Mouse (Mus musculus) layer of hippocampus, adult 2 months (tissue): ENCODE measurements around the gene Zwint. TPM values are rescaled to one million over a fixed set of nuclear protein-coding genes. Genes with fewer than 3 reads are reported as not detected.

ENCODE experiments used
- DNase-seq, 2 experiments: peaks; one replicate each; pipeline ENCODE4 v3.0.0; 2022; ENCODE audit warnings: low spot score in 2 of 2
- H3K27ac ChIP-seq: fragments of 200-600 bp; 2 replicates; pipeline ENCODE4 v1.8.1; 2022
- H3K4me3 ChIP-seq: fragments of 200-600 bp; 2 replicates; pipeline ENCODE4 v1.8.1; 2022; ENCODE audit warnings: mild to moderate bottlenecking
- CTCF ChIP-seq: fragments of 200-600 bp; conservative IDR thresholded peaks from 2 replicates; pipeline ENCODE4 v1.8.1; 2022; ENCODE audit warnings: antibody characterized with exemption, mild to moderate bottlenecking, moderate library complexity
- long read RNA-seq, 2 experiments: library from polyadenylated mRNA; stranded (forward); transcript quantifications; one replicate each; pipeline ENCODE4 v2.0.0; 2021; ENCODE audit warnings: borderline mapping rate in 2 of 2
- total RNA-seq, 2 experiments: library from RNA; stranded (reverse); gene quantifications; 2 replicates each; pipeline ENCODE4 v1.2.3; 2021

The Zwint gene
- 100 to 1,000 TPM; 686 to 738 TPM for total RNA-seq
- long read RNA-seq, experiment 1, transcript Zwint-201 (8 exons, 1,834 nt), result major isoform, 745 of 802 reads
- long read RNA-seq, experiment 1, partial matches to known transcripts, result 31 of 802 reads
- long read RNA-seq, experiment 1, other reads (novel, unspliced or antisense), result 26 of 802 reads
- long read RNA-seq, experiment 2, transcript Zwint-201 (8 exons, 1,834 nt), result major isoform, 1,051 of 1,125 reads
- long read RNA-seq, experiment 2, partial matches to known transcripts, result 18 of 1,125 reads
- long read RNA-seq, experiment 2, other reads (novel, unspliced or antisense), result 55 of 1,125 reads

GRCm38 (mm10) chr10:72654270-72655016, at the start of gene Zwint:
TSS of gene Zwint (plus strand) at chr10:72654845.
- TF ChIP-seq CTCF, result no peak
- H3K4me3 ChIP-seq, result peak within 1 kb of the TSS; percentile 79
- H3K27ac ChIP-seq, result peak within 1 kb of the TSS; percentile 95
- DNase-seq, result peak; percentile 98

DNA sequence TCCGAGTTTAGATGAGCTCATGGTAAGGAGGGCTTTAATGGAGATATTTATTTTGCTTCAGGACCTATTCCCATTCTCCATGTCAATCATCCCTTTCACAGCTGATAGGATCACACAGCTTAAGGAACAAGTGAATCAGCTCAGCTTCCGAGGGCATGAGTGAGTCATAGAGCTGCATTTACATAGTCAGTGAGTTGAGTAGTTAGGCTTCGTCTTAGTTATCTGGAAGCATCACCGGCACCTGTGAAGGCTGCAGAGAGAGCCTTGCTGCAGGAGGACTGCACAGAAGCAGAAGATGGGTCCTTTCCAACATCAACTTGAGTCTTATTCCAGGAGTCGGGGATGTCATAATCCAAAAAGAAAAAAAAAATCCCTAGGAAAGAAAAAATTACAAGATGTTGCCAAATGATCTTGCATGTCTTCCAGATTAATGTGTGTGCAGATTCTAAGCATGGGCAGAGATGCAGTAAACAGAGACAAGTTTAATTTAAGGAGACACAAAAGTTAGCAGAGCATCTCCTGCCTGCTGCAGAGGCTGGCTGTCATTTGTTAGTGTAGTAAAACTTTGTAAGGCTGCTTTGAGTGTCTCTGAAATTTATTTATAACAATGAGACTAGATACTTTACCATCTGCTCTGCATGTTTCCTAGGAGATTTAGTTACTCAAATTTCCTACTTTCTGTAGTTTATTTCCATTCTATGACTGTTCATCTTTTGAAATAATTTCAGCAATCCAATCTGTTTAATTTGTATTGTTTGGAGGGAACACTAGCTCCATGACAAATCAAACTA, 41.3 kb upstream of the Zwint start:
- peak in 1 of 2 experiments; percentile 44 for DNase-seq
- Histone ChIP-seq H3K4me3 (no peak overlapping the region), H3K27ac (peak overlapping the region; percentile 36; the same call in 1 of the 2 replicates)
- no peak for TF ChIP-seq CTCF

- TF ChIP-seq CTCF, result no peak
- no peak overlapping the region for H3K4me3 ChIP-seq
- DNase-seq, result no peak
- H3K27ac ChIP-seq, result no peak overlapping the region
Measured at GRCm38 (mm10) chr10:72616153-72616552, 38.5 kb upstream of the Zwint start.

GRCm38 (mm10) chr10:72620527-72620926, 34.1 kb upstream of the Zwint start:
- DNase-seq, result no peak
- Histone ChIP-seq H3K4me3 (no peak overlapping the region), H3K27ac (no peak overlapping the region)
- no peak for TF ChIP-seq CTCF

DNA sequence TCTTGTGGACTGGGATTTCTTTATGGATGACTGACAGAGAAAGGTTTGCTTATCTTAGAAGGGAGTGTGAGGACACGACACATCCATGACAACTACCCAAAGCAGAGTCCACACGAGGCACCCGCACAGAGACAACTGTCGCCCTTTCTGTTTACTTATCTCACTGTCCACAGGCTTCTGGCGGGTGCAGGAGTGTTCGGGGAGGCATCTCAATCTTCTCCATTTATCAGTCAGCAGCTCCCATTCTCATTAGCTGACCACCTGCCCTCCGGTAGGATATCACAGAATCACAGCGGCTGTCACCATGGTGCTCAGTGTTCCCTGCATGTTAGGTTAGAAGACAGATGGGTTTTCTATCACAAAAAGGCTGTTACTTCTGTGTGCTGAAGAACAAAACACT, 31.1 kb upstream of the Zwint start:
- TF ChIP-seq CTCF, result no peak
- Histone ChIP-seq H3K27ac (peak overlapping the region; percentile 50; the same call in 1 of the 2 replicates), H3K4me3 (no peak overlapping the region)
- peak; percentile 20 to 22 for DNase-seq

DNA sequence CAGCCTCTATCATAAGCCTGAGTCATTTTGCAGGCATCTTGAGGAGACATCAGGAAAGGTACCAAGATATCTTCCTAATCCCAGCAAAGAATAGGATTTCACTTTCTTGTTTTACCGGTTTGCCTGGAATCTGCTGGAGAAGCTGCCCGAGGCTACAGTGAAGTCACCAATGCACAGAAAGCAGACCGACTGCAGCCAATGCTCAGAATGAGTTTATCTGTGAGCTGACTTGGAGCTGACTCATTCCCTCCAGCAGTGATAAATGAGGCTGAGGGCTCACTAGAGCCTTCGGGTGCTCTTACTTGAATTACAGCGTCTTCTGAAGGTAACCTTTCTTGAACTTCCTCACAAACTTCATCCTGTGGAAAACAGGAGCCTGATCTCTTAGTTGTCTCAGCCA, 20.5 kb upstream of the Zwint start:
- TF ChIP-seq CTCF, result no peak
- Histone ChIP-seq H3K4me3 (no peak overlapping the region), H3K27ac (no peak overlapping the region)

GRCm38 (mm10) chr10:72650867-72651266, 3.8 kb upstream of the Zwint start:
- no peak for DNase-seq
- Histone ChIP-seq H3K27ac (no peak overlapping the region), H3K4me3 (no peak overlapping the region)
- no peak for TF ChIP-seq CTCF

More for the DNA sequence above, 20.5 kb upstream of the Zwint start:
- no peak for DNase-seq

- no peak for DNase-seq
- no peak for TF ChIP-seq CTCF
- Histone ChIP-seq H3K4me3 (no peak overlapping the region; the same call in 1 of the 2 replicates), H3K27ac (peak overlapping the region; percentile 95)
Measured at GRCm38 (mm10) chr10:72653797-72654196, 848 bp upstream of the Zwint start.

DNA sequence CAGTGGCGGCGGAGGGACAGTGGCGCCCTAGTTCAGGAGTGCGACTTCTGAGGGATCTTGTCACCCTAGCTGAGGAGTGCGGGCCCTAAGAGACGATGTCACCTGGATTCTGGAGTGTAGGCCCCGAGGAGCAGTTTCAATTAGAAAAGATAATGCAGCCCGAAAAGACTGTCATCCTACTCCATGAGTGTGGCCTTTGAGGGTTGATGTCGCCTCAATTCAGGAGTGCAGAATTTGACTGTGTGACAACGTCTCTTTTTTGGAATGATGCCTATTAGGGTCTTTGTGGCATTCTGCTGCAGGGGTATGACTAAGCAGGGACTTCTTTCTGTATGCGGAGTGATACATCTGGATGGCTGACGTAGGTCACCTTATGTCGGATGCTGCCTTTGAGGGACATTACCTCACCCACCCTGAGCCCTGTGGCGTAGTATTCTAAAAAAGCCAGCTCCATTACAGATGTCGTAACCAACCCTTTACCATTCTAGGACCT, 418 bp downstream of the Zwint start:
- H3K27ac ChIP-seq, result peak overlapping the region; percentile 90
- no peak for TF ChIP-seq CTCF
- peak; percentile 60 to 61 for DNase-seq
- peak overlapping the region; percentile 79 for H3K4me3 ChIP-seq

DNA sequence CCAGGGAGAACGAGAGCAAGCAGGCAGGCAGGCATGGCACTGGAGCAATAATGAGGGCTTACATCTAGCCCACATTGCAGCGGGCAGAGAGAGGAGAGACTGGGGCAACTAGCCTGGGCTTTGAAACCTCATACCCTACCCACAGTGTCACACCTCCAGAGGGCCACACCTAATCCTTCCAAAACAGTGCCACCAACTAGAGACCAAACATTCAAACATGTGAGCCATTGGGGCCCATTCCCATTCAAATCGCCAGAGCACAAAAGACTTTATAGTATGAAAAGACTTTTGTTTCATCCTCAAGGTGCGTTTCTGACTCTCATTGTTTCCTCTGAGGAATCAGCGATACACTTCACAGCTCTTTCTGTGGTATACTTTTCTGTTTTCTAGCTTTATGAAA, 4.6 kb downstream of the Zwint start:
- H3K27ac ChIP-seq, result no peak overlapping the region
- no peak overlapping the region for H3K4me3 ChIP-seq
- TF ChIP-seq CTCF, result no peak
- DNase-seq, result no peak

- no peak for TF ChIP-seq CTCF
- Histone ChIP-seq H3K4me3 (no peak overlapping the region), H3K27ac (no peak overlapping the region)
- DNase-seq, result no peak
Measured at GRCm38 (mm10) chr10:72660350-72660749, 5.7 kb downstream of the Zwint start.

GRCm38 (mm10) chr10:72667856-72668255, 13.2 kb downstream of the Zwint start:
- peak; percentile 14 to 72 for DNase-seq
- TF ChIP-seq CTCF, result no peak
- H3K27ac ChIP-seq, result no peak overlapping the region
- no peak overlapping the region for H3K4me3 ChIP-seq

GRCm38 (mm10) chr10:72669086-72669485, 14.4 kb downstream of the Zwint start:
- H3K4me3 ChIP-seq, result no peak overlapping the region
- DNase-seq, result no peak
- no peak for TF ChIP-seq CTCF
- H3K27ac ChIP-seq, result no peak overlapping the region
